Mouse (Mus musculus) bone marrow macrophage, adult 2 months (primary cell): ENCODE results near the gene Gm9508.

Source experiments
- CTCF ChIP-seq: IDR thresholded peaks from 2 replicates; pipeline ENCODE4 v1.5.1; 2012; ENCODE audit warnings: low read depth, mild to moderate bottlenecking, low read length, moderate library complexity
- POLR2A ChIP-seq: IDR thresholded peaks from 2 replicates; pipeline ENCODE4 v1.6.1; 2012; ENCODE audit warnings: mild to moderate bottlenecking, low read depth, low read length, borderline replicate concordance

- no peak for TF ChIP-seq POLR2A
- TF ChIP-seq CTCF, result no peak
These were observed 12.8 kb upstream of the Gm9508 start for GRCm38 (mm10) chr10:77709831-77710230.
